Comparison of ENCODE assay signal across 10 mouse cellular contexts in genomic region chr3:92050382-92051054, GRCm38 (mm10). TPM values are rescaled to one million over a fixed set of nuclear protein-coding genes. Genes with fewer than 3 reads are reported as not detected.
DNase-seq lines count a peak whose midpoint lies in the region; ATAC-seq and TF ChIP-seq lines count a peak whose summit lies in the region.
"Had no signal": no experiment of that assay in that cellular context is flagged by ENCODE, and none has a peak within 500 bp of the region (broad histone marks: within the 10 kb centered on the region; RNA-seq: fewer than 3 reads in every experiment).

No protein-coding gene starts in this region.

- no peaks in the 10 kb centered on the region for H3K27me3 ChIP-seq in heart, embryonic 11.5 days (ENCODE audit: control insufficient read depth, insufficient read depth, low read length)
- no peaks in the 10 kb centered on the region for H3K27me3 ChIP-seq in lung, embryonic 14.5 days (ENCODE audit: insufficient read depth, low read length)
- H3K27me3 ChIP-seq: heart, embryonic 13.5 days had no signal

- peak; percentile 25 for DNase-seq in heart, adult 8-10 months (ENCODE audit: low spot score)
- DNase-seq in lung, embryonic 14.5 days = peak; percentile 70
- no peak for DNase-seq in lung, adult 2 months
- peak; percentile 47 for DNase-seq in brain, adult 2 months (ENCODE audit: low read depth, low spot score)
- peak; percentile 16 for DNase-seq in lung, postnatal 14 days
- DNase-seq in urinary bladder, adult 2 months (ENCODE audit: low spot score) = no peak
- no peak for DNase-seq in urinary bladder, postnatal 36 days (ENCODE audit: low spot score in 2 of 2)

- no peaks in the 10 kb centered on the region for H3K36me3 ChIP-seq in heart, embryonic 11.5 days (ENCODE audit: control insufficient read depth, insufficient read depth, low read length)
- H3K36me3 ChIP-seq in lung, embryonic 14.5 days (ENCODE audit: insufficient read depth) = no peaks in the 10 kb centered on the region
- H3K36me3 ChIP-seq: heart, embryonic 13.5 days had no signal

- no peak overlapping the region for H3K27ac ChIP-seq in heart, embryonic 11.5 days (ENCODE audit: low read depth, low read length)
- no peak overlapping the region for H3K27ac ChIP-seq in lung, embryonic 14.5 days (ENCODE audit: low read depth)
- H3K27ac ChIP-seq: heart, embryonic 13.5 days; macrophage had no signal

- H3K4me1 ChIP-seq in heart, embryonic 11.5 days (ENCODE audit: control insufficient read depth, insufficient read depth, low read length) = no peaks in the 10 kb centered on the region
- H3K4me1 ChIP-seq in lung, embryonic 14.5 days (ENCODE audit: insufficient read depth) = no peaks in the 10 kb centered on the region
- H3K4me1 ChIP-seq in lung, adult 2 months (ENCODE audit: control insufficient read depth, insufficient read depth, low read length) = no peaks in the 10 kb centered on the region
- H3K4me1 ChIP-seq: heart, embryonic 13.5 days had no signal

- no peak for TF ChIP-seq POLR2A in lung, adult 2 months (IDR thresholded peaks at IDR 0.05; ENCODE audit: borderline replicate concordance, extremely low read depth, low read depth, low read length)

- ATAC-seq in heart, embryonic 11.5 days (replicated peaks; ENCODE audit: insufficient number of reproducible peaks, low FRiP score, low TSS enrichment) = no peak
- ATAC-seq in lung, embryonic 14.5 days (ENCODE audit: insufficient read depth) = no peak

- 49% methylated on average over 6 of the region's 6 CpGs for WGBS in heart, embryonic 11.5 days (ENCODE audit: insufficient replicate concordance)
- 47% methylated on average over 6 of the region's 6 CpGs for WGBS in lung, embryonic 14.5 days
- 51% methylated on average over 6 of the region's 6 CpGs for WGBS in lung, adult 2 months

- H3K4me3 ChIP-seq in heart, embryonic 11.5 days (ENCODE audit: low read depth, low read length) = no peak overlapping the region
- no peak overlapping the region for H3K4me3 ChIP-seq in lung, embryonic 14.5 days (ENCODE audit: low read depth, low read length)
- no peak overlapping the region for H3K4me3 ChIP-seq in lung, adult 2 months (replicated peaks; ENCODE audit: extremely low read depth, low read depth, low read length)
- H3K4me3 ChIP-seq: heart, embryonic 13.5 days had no signal

- H3K9ac ChIP-seq in heart, embryonic 11.5 days (ENCODE audit: low read depth, low read length) = no peak overlapping the region
- no peak overlapping the region for H3K9ac ChIP-seq in lung, embryonic 14.5 days
- H3K9ac ChIP-seq: heart, embryonic 13.5 days had no signal

- H3K9me3 ChIP-seq in heart, embryonic 11.5 days (replicated peaks; ENCODE audit: control insufficient read depth, low read length) = no peaks in the 10 kb centered on the region
- no peaks in the 10 kb centered on the region for H3K9me3 ChIP-seq in lung, embryonic 14.5 days (ENCODE audit: low read depth, low read length)
- H3K9me3 ChIP-seq: heart, embryonic 13.5 days had no signal

- peak; percentile 77 for TF ChIP-seq CTCF in lung, embryonic 14.5 days (IDR thresholded peaks at IDR 0.05; ENCODE audit: low read depth)
- TF ChIP-seq CTCF in lung, adult 2 months (IDR thresholded peaks at IDR 0.05; ENCODE audit: insufficient read depth, low read length) = no peak

- H3K4me2 ChIP-seq in heart, embryonic 11.5 days = no peak overlapping the region
- no peak overlapping the region for H3K4me2 ChIP-seq in lung, embryonic 14.5 days
- H3K4me2 ChIP-seq: heart, embryonic 13.5 days had no signal

RNA-seq across cellular contexts. Expression of gene Lor, which starts 32.4 kb away (rescaled TPM):
- not detected for total RNA-seq in heart, adult 8-10 months (2022)
- 0.31 and 1.00 TPM in 2 replicates for polyA plus RNA-seq in heart, embryonic 11.5 days (2014; fragmentation: Nextera tagmentation; extraction: Ambion mirVana)
- 0.14 and 0.30 TPM in 2 replicates for polyA plus RNA-seq in lung, embryonic 14.5 days (2014; fragmentation: Nextera tagmentation; extraction: Ambion mirVana)
- 0.16 and 233 TPM in 2 replicates for polyA plus RNA-seq in lung, adult 2 months (2012; rRNA removed)
- 0.13 and 0.17 TPM in 2 replicates for polyA plus RNA-seq in urinary bladder, adult 2 months (2012; rRNA removed)
- polyA plus RNA-seq: macrophage had no signal

RNA-seq across cellular contexts. Expression of gene Pglyrp3, which starts 36.1 kb away (rescaled TPM):
- not detected for total RNA-seq in heart, adult 8-10 months (2022)
- polyA plus RNA-seq in heart, embryonic 11.5 days (2014; fragmentation: Nextera tagmentation; extraction: Ambion mirVana) = not detected in 2 replicates
- not detected in 2 replicates for polyA plus RNA-seq in lung, embryonic 14.5 days (2014; fragmentation: Nextera tagmentation; extraction: Ambion mirVana)
- 1.8 TPM in 1 of 2 replicates, not detected in the other for polyA plus RNA-seq in lung, adult 2 months (2012; rRNA removed)
- not detected in 2 replicates for polyA plus RNA-seq in urinary bladder, adult 2 months (2012; rRNA removed)
- polyA plus RNA-seq: heart, embryonic 13.5 days; macrophage had no signal

Comparison
In these comparisons a context has a peak if more than half of its experiments do, and no peak if none do; other contexts are left out.
1. DNase-seq: peak in heart, adult 8-10 months (single experiment), lung, embryonic 14.5 days (single experiment), brain, adult 2 months (single experiment) and lung, postnatal 14 days (single experiment); none in lung, adult 2 months (single experiment), urinary bladder, adult 2 months (single experiment) and urinary bladder, postnatal 36 days (0 of 2).